Mouse (Mus musculus) midbrain, embryonic 16.5 days (tissue): ENCODE results near the gene Ryr1. TPM values are rescaled to one million over a fixed set of nuclear protein-coding genes. Genes with fewer than 3 reads are reported as not detected.

Experiments used
- ATAC-seq: fragments of 200-750 bp; cut with Nextera tagmentation; 2 replicates; pipeline ENCODE4 v1.8.0; 2017; ENCODE audit warnings: moderate TSS enrichment
- H3K27ac ChIP-seq: fragments of 300-500 bp; sonication (generic); 2 replicates; pipeline ENCODE4 v1.5.1; 2014; ENCODE audit warnings: mild to moderate bottlenecking, low read length, mixed read lengths
- H3K27me3 ChIP-seq: fragments of 300-500 bp; sonication (generic); 2 replicates; pipeline ENCODE4 v1.6.1; 2014; ENCODE audit warnings: low read depth, low read length, mixed read lengths; ENCODE audit not compliant: control insufficient read depth, insufficient read depth
- H3K36me3 ChIP-seq: fragments of 300-500 bp; sonication (generic); 2 replicates; pipeline ENCODE4 v1.6.1; 2014; ENCODE audit warnings: mild to moderate bottlenecking, low read length, moderate library complexity, mixed read lengths; ENCODE audit not compliant: control insufficient read depth, insufficient read depth
- H3K4me1 ChIP-seq: fragments of 300-500 bp; sonication (generic); 2 replicates; pipeline ENCODE4 v1.6.1; 2014; ENCODE audit warnings: mild to moderate bottlenecking, low read length, mixed read lengths; ENCODE audit not compliant: control insufficient read depth, insufficient read depth
- H3K4me2 ChIP-seq: fragments of 300-500 bp; sonication (generic); 2 replicates; pipeline ENCODE4 v1.6.1; 2014; ENCODE audit warnings: mild to moderate bottlenecking, low read length, mixed read lengths
- H3K4me3 ChIP-seq: fragments of 300-500 bp; sonication (generic); 2 replicates; pipeline ENCODE4 v1.5.1; 2014; ENCODE audit warnings: low read depth, mild to moderate bottlenecking, low read length, moderate library complexity, mixed read lengths
- H3K9ac ChIP-seq: fragments of 300-500 bp; sonication (generic); 2 replicates; pipeline ENCODE4 v1.6.1; 2014; ENCODE audit warnings: low read depth, low read length, mixed read lengths
- H3K9me3 ChIP-seq: fragments of 300-500 bp; sonication (generic); replicated peaks from 2 replicates; pipeline ENCODE4 v1.6.1; 2014; ENCODE audit warnings: mild to moderate bottlenecking, low read length, mixed read lengths; ENCODE audit not compliant: control insufficient read depth, poor library complexity, severe bottlenecking
- WGBS: fragments of 180-500 bp; shearing (Covaris S2); extraction: QIAGEN DNeasy Blood & Tissue Kit; methylation state at CpG from one replicate; pipeline ENCODE4 v1.1.7; 2014; 5-methylcytosine and 5-hydroxymethylcytosine counted together
- polyA plus RNA-seq: library from polyadenylated mRNA; unstranded; fragments of >200 nt; fragmentation: Nextera tagmentation; extraction: Ambion mirVana; gene quantifications from 2 replicates; pipeline ENCODE4 v1.2.1, GENCODE M21; 2015

The Ryr1 gene
- polyA plus RNA-seq, 1 experiment from 2014 or later = 14.4 TPM

DNA sequence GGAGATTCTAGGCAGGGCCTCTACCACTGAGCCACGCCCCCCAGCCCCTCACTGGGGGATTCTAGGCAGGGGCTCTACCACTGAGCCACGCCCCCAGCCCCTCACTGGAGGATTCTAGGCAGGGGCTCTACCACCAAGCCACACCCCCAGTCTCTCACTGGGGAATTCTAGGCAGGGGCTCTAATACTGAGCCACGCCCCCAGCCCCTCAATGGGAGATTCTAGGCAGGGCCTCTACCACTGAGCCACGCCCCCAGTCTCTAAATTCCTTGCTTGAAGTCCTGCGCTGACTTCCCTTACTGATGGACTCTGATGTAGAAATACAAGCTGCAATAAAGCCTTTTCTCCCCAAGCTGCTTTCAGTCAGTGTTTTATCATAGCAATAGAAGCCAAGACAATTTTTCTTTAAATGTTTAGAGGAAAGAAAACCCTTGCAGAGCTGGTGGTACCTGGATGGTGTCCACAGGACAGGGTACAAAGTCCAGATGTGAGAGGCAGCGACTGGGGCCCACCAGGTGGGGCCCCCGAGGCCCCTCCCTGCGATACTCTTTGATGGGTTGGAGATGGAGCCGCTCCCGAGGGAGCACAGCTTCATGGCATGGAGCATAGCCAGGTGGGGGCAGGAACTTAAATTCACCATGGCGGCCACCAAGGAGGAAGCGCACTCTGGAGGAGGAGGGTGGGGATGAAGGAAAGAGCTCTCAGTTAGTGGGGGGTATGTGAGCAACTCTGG is 23.5 kb downstream of the Ryr1 start:
- H3K27ac ChIP-seq = no peak overlapping the region
- H3K27me3 ChIP-seq = no peaks in the 10 kb centered on the region
- H3K4me1 ChIP-seq = no peaks in the 10 kb centered on the region
- no peaks in the 10 kb centered on the region for H3K9me3 ChIP-seq
- no peak overlapping the region for H3K4me3 ChIP-seq
- H3K36me3 ChIP-seq = no peaks in the 10 kb centered on the region
- WGBS = 92% methylated on average over 12 of the region's 12 CpGs
- ATAC-seq = no peak
- no peak overlapping the region for H3K9ac ChIP-seq
- no peak overlapping the region for H3K4me2 ChIP-seq

DNA sequence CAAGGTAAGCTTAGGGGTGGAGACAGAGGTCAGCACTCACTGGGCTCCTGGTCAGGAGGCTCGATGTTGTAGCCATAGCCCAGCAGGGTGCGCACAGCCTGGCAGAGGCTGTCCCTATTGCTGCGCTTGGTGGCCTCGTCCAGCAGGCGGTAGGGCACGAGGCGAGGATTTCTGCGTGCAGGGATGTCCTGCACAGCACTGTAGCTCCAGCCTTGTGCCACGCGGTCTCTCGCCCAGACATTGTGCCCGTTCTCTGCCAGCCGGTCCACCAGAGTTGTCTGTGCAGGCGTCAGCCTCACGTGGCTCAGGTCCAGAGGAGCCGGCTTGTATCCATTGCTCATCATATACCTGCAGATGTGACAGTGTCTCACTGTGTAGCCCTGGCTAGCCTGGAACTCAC is 27.8 kb downstream of the Ryr1 start:
- no peak overlapping the region for H3K4me3 ChIP-seq
- ATAC-seq = no peak
- H3K4me2 ChIP-seq = no peak overlapping the region
- H3K9me3 ChIP-seq = no peaks in the 10 kb centered on the region
- 86% methylated on average over 16 of the region's 16 CpGs for WGBS
- H3K4me1 ChIP-seq = no peaks in the 10 kb centered on the region
- H3K27me3 ChIP-seq = no peaks in the 10 kb centered on the region
- H3K9ac ChIP-seq = no peak overlapping the region
- H3K27ac ChIP-seq = no peak overlapping the region
- no peaks in the 10 kb centered on the region for H3K36me3 ChIP-seq

DNA sequence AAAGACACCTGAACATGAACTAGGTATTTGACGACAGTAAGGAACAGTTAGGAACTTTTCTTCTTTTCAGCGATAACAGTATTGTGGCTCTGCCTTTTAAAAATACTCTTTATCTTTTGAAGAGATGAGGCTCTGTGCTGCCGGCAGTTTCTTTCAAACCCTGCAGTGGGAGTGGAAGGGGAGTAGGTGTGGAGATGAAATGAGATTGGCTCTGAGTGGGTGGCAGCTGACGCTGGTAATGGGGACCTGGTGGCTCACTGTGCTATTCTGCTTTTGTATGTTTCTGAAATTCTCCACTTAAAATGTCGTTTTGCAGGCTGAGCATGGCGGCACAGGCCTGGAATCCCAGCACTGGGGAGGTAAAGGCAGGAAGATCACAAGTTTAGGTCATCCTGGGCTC is 36.2 kb downstream of the Ryr1 start:
- no peak for ATAC-seq
- 67% methylated on average over 6 of the region's 6 CpGs for WGBS
- no peak overlapping the region for H3K27ac ChIP-seq
- H3K4me1 ChIP-seq = no peaks in the 10 kb centered on the region
- no peak overlapping the region for H3K4me2 ChIP-seq
- no peaks in the 10 kb centered on the region for H3K27me3 ChIP-seq
- H3K9me3 ChIP-seq = no peaks in the 10 kb centered on the region
- H3K9ac ChIP-seq = no peak overlapping the region
- H3K36me3 ChIP-seq = no peaks in the 10 kb centered on the region
- no peak overlapping the region for H3K4me3 ChIP-seq

DNA sequence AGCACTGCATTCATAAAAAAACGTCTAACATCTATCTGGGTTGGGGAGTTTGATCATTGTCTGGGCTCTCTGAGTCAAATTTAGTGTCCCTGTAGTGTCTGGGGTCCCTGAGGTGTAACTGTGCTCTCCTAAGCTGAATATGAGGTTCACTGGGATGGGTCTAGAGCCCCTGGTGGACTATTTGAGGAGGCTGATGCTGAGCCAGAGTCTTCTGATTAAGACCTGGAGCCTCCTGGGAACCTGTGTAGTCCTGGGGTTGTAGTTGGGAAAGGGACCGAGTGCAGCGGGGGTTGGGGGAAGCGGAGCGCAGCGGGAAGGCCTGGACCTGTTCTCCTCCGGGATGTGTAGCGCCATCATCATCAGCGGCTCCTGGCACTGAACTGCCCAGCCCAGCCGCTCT is 38.1 kb downstream of the Ryr1 start:
- WGBS = 93% methylated on average over 10 of the region's 10 CpGs
- Histone ChIP-seq H3K9ac (no peak overlapping the region), H3K4me1 (no peaks in the 10 kb centered on the region), H3K4me3 (no peak overlapping the region), H3K9me3 (no peaks in the 10 kb centered on the region), H3K36me3 (no peaks in the 10 kb centered on the region), H3K27me3 (no peaks in the 10 kb centered on the region), H3K27ac (no peak overlapping the region), H3K4me2 (no peak overlapping the region)
- no peak for ATAC-seq

DNA sequence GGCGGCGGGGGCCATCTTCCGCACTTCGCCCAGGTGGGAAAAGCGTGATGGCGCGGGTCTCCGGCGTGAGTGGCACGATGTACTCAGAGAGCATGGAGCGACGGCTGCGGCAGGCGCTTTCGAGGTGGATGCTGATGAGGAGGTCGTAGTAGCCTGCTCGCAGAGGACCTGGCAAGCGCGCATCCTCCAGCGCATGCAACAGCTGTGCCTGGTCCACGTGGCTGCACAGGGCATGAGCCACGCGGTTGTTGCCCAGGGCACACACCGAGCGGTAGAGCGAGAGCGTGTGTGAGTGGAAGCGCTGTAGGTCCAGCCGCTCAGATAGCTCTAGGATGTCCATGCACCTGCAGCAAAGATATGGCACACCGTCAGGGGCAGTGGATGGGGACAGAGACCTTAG is 39.0 kb downstream of the Ryr1 start:
- 91% methylated on average over 30 of the region's 30 CpGs for WGBS
- Histone ChIP-seq H3K4me2 (no peak overlapping the region), H3K4me3 (no peak overlapping the region), H3K4me1 (no peaks in the 10 kb centered on the region), H3K27ac (no peak overlapping the region), H3K36me3 (no peaks in the 10 kb centered on the region), H3K9me3 (no peaks in the 10 kb centered on the region), H3K9ac (no peak overlapping the region), H3K27me3 (no peaks in the 10 kb centered on the region)
- no peak for ATAC-seq

DNA sequence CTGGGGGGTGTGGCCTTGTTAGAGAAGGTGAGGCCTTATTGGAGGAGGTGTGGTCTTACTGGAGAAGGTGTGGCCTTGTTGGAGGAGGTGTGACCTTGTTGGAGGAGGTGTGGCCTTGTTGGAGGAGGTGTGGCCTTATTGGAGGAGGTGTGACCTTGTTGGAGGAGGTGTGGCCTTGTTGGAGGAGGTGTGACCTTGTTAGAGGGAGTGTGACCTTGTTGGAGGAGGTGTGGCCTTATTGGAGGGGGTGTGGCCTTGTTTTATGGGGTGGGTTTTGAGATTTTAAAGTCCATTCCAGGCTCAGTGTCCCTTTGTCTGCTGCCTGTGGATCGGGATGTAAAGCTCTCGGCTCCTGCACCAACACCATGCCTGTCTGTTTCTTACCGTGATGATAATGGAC is 40.6 kb downstream of the Ryr1 start:
- 84% methylated on average over 3 of the region's 3 CpGs for WGBS
- H3K9ac ChIP-seq = no peak overlapping the region
- H3K36me3 ChIP-seq = no peaks in the 10 kb centered on the region
- no peak overlapping the region for H3K4me3 ChIP-seq
- H3K4me2 ChIP-seq = no peak overlapping the region
- H3K4me1 ChIP-seq = no peaks in the 10 kb centered on the region
- H3K9me3 ChIP-seq = no peaks in the 10 kb centered on the region
- ATAC-seq = no peak
- H3K27ac ChIP-seq = no peak overlapping the region
- no peaks in the 10 kb centered on the region for H3K27me3 ChIP-seq

DNA sequence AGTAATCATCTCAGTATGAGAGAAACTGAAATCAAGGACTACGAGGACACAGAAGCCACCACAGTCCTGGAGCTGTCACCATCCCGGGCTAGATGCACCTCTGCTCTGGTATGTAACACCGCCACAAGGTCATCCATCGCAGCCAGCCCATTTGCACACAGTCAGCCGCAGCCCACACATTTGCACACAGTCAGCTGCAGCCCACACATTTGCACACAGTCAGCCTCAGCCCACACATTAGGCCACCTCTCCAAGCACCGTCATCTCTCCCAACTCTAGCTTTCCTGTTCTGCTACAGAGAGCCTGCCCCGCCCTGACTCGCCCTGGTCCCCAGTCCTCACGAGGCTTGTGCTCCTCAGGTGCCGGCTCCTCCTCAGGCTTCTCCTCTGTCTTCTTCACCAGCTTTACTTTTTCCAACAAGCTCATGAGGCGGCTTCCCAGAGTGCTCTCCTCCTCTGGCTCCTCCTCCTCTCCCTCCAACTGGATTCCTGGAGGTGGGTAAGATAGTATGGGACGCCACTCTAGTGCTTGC is 45.5 kb downstream of the Ryr1 start:
- no peaks in the 10 kb centered on the region for H3K36me3 ChIP-seq
- no peak overlapping the region for H3K9ac ChIP-seq
- no peak overlapping the region for H3K4me2 ChIP-seq
- H3K27ac ChIP-seq = no peak overlapping the region
- no peak overlapping the region for H3K4me3 ChIP-seq
- H3K4me1 ChIP-seq = no peaks in the 10 kb centered on the region
- no peak for ATAC-seq
- 83% methylated on average over 12 of the region's 12 CpGs for WGBS
- no peaks in the 10 kb centered on the region for H3K9me3 ChIP-seq
- H3K27me3 ChIP-seq = no peaks in the 10 kb centered on the region

DNA sequence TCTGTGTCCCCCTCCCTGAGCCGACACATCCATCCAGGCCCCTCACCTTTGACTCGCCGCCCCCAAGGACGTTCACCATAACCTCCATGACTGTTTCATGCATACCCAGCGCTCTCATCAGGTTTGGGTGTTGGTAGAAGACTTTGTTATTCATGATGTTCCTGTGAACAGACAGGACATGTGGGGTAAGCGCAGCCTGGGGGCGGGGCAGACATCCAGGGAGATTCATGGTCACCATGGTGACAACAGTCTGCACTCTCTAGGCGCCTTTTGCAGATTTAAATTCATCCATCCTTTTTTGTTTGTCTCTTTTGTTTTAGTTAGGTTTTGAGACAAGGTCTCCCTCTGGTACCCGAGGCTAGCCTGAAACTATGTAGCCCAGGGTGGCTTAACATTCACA is 48.0 kb downstream of the Ryr1 start:
- no peak for ATAC-seq
- Histone ChIP-seq H3K36me3 (no peaks in the 10 kb centered on the region), H3K27ac (no peak overlapping the region), H3K4me2 (no peak overlapping the region), H3K4me3 (no peak overlapping the region), H3K9me3 (no peaks in the 10 kb centered on the region), H3K9ac (no peak overlapping the region), H3K4me1 (peaks cover 8% of the 10 kb centered on the region; the same call in 1 of the 2 replicates), H3K27me3 (no peaks in the 10 kb centered on the region)
- WGBS = 66% methylated on average over 9 of the region's 9 CpGs

DNA sequence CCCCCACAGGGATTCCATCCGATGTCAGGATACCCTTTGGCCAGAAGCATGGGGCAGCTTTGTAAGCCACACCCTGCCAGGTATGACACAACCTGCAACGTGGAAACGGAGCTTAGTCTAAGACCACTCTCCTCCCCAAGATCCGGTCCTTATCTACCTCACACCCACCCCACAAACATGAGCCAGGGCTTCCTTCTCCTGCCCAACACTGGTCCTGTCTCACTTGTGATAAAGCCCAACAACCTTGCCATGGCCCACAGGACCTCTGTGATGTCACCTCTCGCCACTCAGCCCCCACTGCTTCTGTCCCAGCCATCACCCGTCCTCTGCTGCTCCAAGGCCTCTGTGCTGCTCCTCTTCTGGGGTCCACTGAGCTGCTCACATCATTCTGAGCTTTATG is 49.8 kb downstream of the Ryr1 start:
- H3K9me3 ChIP-seq = no peaks in the 10 kb centered on the region
- peaks cover 16% of the 10 kb centered on the region; the same call in 1 of the 2 replicates for H3K4me1 ChIP-seq
- H3K27me3 ChIP-seq = no peaks in the 10 kb centered on the region
- H3K9ac ChIP-seq = no peak overlapping the region
- no peak overlapping the region for H3K27ac ChIP-seq
- ATAC-seq = no peak
- no peaks in the 10 kb centered on the region for H3K36me3 ChIP-seq
- 73% methylated on average over 6 of the region's 6 CpGs for WGBS
- no peak overlapping the region for H3K4me2 ChIP-seq
- no peak overlapping the region for H3K4me3 ChIP-seq
